Mouse (Mus musculus) neural tube, embryonic 13.5 days (tissue): Measurements from ENCODE around the gene Fbxl17. TPM values are rescaled to one million over a fixed set of nuclear protein-coding genes. Genes with fewer than 3 reads are reported as not detected.

Experiments
- ATAC-seq: fragments of 200-750 bp; cut with Nextera tagmentation; 2 replicates; pipeline ENCODE4 v1.8.0; 2017; ENCODE audit warnings: low read depth, mild to moderate bottlenecking, moderate TSS enrichment, moderate library complexity
- H3K27ac ChIP-seq: fragments of 300-500 bp; sonication (generic); replicated peaks from 2 replicates; pipeline ENCODE4 v1.5.1; 2015; ENCODE audit warnings: moderate library complexity, mild to moderate bottlenecking, inconsistent platforms
- H3K27me3 ChIP-seq: fragments of 300-500 bp; sonication (generic); 2 replicates; pipeline ENCODE4 v1.6.1; 2015; ENCODE audit warnings: mild to moderate bottlenecking, inconsistent platforms
- H3K36me3 ChIP-seq: fragments of 300-500 bp; sonication (generic); 2 replicates; pipeline ENCODE4 v1.6.1; 2015; ENCODE audit warnings: mild to moderate bottlenecking, inconsistent platforms
- H3K4me1 ChIP-seq: fragments of 300-500 bp; sonication (generic); replicated peaks from 2 replicates; pipeline ENCODE4 v1.6.1; 2015; ENCODE audit warnings: inconsistent platforms
- H3K4me2 ChIP-seq: fragments of 300-500 bp; sonication (generic); 2 replicates; pipeline ENCODE4 v1.6.1; 2015; ENCODE audit warnings: inconsistent platforms, mild to moderate bottlenecking, moderate library complexity
- H3K4me3 ChIP-seq: fragments of 300-500 bp; sonication (generic); 2 replicates; pipeline ENCODE4 v1.5.1; 2015; ENCODE audit warnings: mild to moderate bottlenecking, inconsistent platforms
- H3K9ac ChIP-seq: fragments of 300-500 bp; sonication (generic); 2 replicates; pipeline ENCODE4 v1.6.1; 2015; ENCODE audit warnings: moderate library complexity, mild to moderate bottlenecking, inconsistent platforms
- H3K9me3 ChIP-seq: fragments of 300-500 bp; sonication (generic); 2 replicates; pipeline ENCODE4 v1.6.1; 2016; ENCODE audit warnings: inconsistent platforms
- WGBS: fragments of 180-500 bp; shearing (Covaris S2); methylation state at CpG from one replicate; pipeline ENCODE4 v1.1.7; 2015; 5-methylcytosine and 5-hydroxymethylcytosine counted together
- polyA plus RNA-seq: library from polyadenylated mRNA; unstranded; fragments of >200 nt; fragmentation: Nextera tagmentation; extraction: Ambion mirVana; gene quantifications from 2 replicates; pipeline ENCODE4 v1.2.1, GENCODE M21; 2015

Gene Fbxl17
- polyA plus RNA-seq, 1 experiment from 2014 or later: 9.2 TPM

- Histone ChIP-seq H3K27ac (no peak overlapping the region), H3K27me3 (no peaks in the 10 kb centered on the region), H3K9ac (no peak overlapping the region), H3K4me3 (no peak overlapping the region), H3K4me1 (peaks cover 20% of the 10 kb centered on the region), H3K36me3 (no peaks in the 10 kb centered on the region), H3K4me2 (no peak overlapping the region), H3K9me3 (no peaks in the 10 kb centered on the region)
- 65% methylated on average over 3 of the region's 3 CpGs for WGBS
- ATAC-seq: no peak
Measured at GRCm38 (mm10) chr17:63167248-63167647, 332.6 kb downstream of the Fbxl17 start.

- 68% methylated on average over 3 of the region's 3 CpGs for WGBS
- no peak for ATAC-seq
- Histone ChIP-seq H3K9me3 (no peaks in the 10 kb centered on the region), H3K27me3 (no peaks in the 10 kb centered on the region), H3K9ac (no peak overlapping the region), H3K27ac (no peak overlapping the region), H3K4me1 (peaks cover 14% of the 10 kb centered on the region), H3K4me2 (no peak overlapping the region), H3K36me3 (no peaks in the 10 kb centered on the region), H3K4me3 (no peak overlapping the region)
Measured at GRCm38 (mm10) chr17:63166692-63167091, 333.1 kb downstream of the Fbxl17 start.

GRCm38 (mm10) chr17:63165847-63166246 is 334.0 kb downstream of the Fbxl17 start:
- Histone ChIP-seq H3K4me1 (peaks cover 10% of the 10 kb centered on the region; the same call in 1 of the 2 replicates), H3K27me3 (no peaks in the 10 kb centered on the region), H3K4me2 (no peak overlapping the region), H3K9ac (no peak overlapping the region), H3K27ac (no peak overlapping the region), H3K36me3 (no peaks in the 10 kb centered on the region), H3K4me3 (no peak overlapping the region), H3K9me3 (no peaks in the 10 kb centered on the region)
- ATAC-seq: no peak
- 57% methylated on average over 13 of the region's 13 CpGs for WGBS

- Histone ChIP-seq H3K4me1 (0 out of 2 replicates have a peak, but pooled peaks cover 10% of the 10 kb centered on the region), H3K27me3 (no peaks in the 10 kb centered on the region), H3K4me3 (no peak overlapping the region), H3K9ac (no peak overlapping the region), H3K4me2 (no peak overlapping the region), H3K9me3 (no peaks in the 10 kb centered on the region), H3K36me3 (no peaks in the 10 kb centered on the region), H3K27ac (no peak overlapping the region)
- WGBS: 75% methylated on average over 1 of the region's 1 CpGs
- no peak for ATAC-seq
Measured at GRCm38 (mm10) chr17:63164289-63164688, 335.5 kb downstream of the Fbxl17 start.

GRCm38 (mm10) chr17:63161953-63162352 is 337.9 kb downstream of the Fbxl17 start:
- Histone ChIP-seq H3K36me3 (no peaks in the 10 kb centered on the region), H3K4me2 (no peak overlapping the region), H3K4me3 (no peak overlapping the region), H3K9me3 (no peaks in the 10 kb centered on the region), H3K27me3 (no peaks in the 10 kb centered on the region), H3K27ac (0 out of 2 replicates have a peak overlapping the region, but pooled peaks have one; percentile 25), H3K9ac (no peak overlapping the region), H3K4me1 (peaks cover 16% of the 10 kb centered on the region)
- ATAC-seq: no peak
- 56% methylated on average over 5 of the region's 5 CpGs for WGBS

- 58% methylated on average over 7 of the region's 7 CpGs for WGBS
Measured at GRCm38 (mm10) chr17:63159196-63159595, 340.6 kb downstream of the Fbxl17 start.

GRCm38 (mm10) chr17:63158436-63158835 is 341.4 kb downstream of the Fbxl17 start:
- H3K4me3 ChIP-seq: no peak overlapping the region
- H3K27ac ChIP-seq: peak overlapping the region; percentile 80
- no peaks in the 10 kb centered on the region for H3K36me3 ChIP-seq
- no peak for ATAC-seq
- H3K9ac ChIP-seq: no peak overlapping the region
- no peak overlapping the region for H3K4me2 ChIP-seq
- H3K4me1 ChIP-seq: peaks cover 16% of the 10 kb centered on the region
- H3K27me3 ChIP-seq: no peaks in the 10 kb centered on the region
- no peaks in the 10 kb centered on the region for H3K9me3 ChIP-seq
- WGBS: 61% methylated on average over 3 of the region's 3 CpGs

More at GRCm38 (mm10) chr17:63159196-63159595, 340.6 kb downstream of the Fbxl17 start:
- H3K27ac ChIP-seq: no peak overlapping the region
- ATAC-seq: no peak
- H3K9me3 ChIP-seq: no peaks in the 10 kb centered on the region
- H3K36me3 ChIP-seq: no peaks in the 10 kb centered on the region
- H3K4me1 ChIP-seq: peaks cover 16% of the 10 kb centered on the region
- H3K4me2 ChIP-seq: no peak overlapping the region
- no peaks in the 10 kb centered on the region for H3K27me3 ChIP-seq
- no peak overlapping the region for H3K4me3 ChIP-seq
- no peak overlapping the region for H3K9ac ChIP-seq

- Histone ChIP-seq H3K4me2 (no peak overlapping the region), H3K27ac (peak overlapping the region; percentile 80)
Measured at GRCm38 (mm10) chr17:63157906-63158305, 341.9 kb downstream of the Fbxl17 start.

GRCm38 (mm10) chr17:63157019-63157418 is 342.8 kb downstream of the Fbxl17 start:
- WGBS: 84% methylated on average over 7 of the region's 7 CpGs

More at GRCm38 (mm10) chr17:63157906-63158305, 341.9 kb downstream of the Fbxl17 start:
- no peak overlapping the region for H3K4me3 ChIP-seq
- no peaks in the 10 kb centered on the region for H3K27me3 ChIP-seq
- no peak overlapping the region for H3K9ac ChIP-seq
- ATAC-seq: peak; percentile 53; the same call in 1 of the 2 replicates
- H3K36me3 ChIP-seq: no peaks in the 10 kb centered on the region
- no peaks in the 10 kb centered on the region for H3K9me3 ChIP-seq
- H3K4me1 ChIP-seq: peaks cover 16% of the 10 kb centered on the region
- 9% methylated on average over 6 of the region's 6 CpGs for WGBS

GRCm38 (mm10) chr17:63146514-63146913 is 353.3 kb downstream of the Fbxl17 start:
- Histone ChIP-seq H3K4me2 (no peak overlapping the region), H3K4me1 (peaks cover 40% of the 10 kb centered on the region)

More at GRCm38 (mm10) chr17:63157019-63157418, 342.8 kb downstream of the Fbxl17 start:
- Histone ChIP-seq H3K9ac (no peak overlapping the region), H3K36me3 (no peaks in the 10 kb centered on the region), H3K4me2 (no peak overlapping the region), H3K27ac (0 out of 2 replicates have a peak overlapping the region, but pooled peaks have one; percentile 18), H3K4me3 (no peak overlapping the region), H3K4me1 (peaks cover 16% of the 10 kb centered on the region), H3K9me3 (no peaks in the 10 kb centered on the region), H3K27me3 (no peaks in the 10 kb centered on the region)
- ATAC-seq: no peak

GRCm38 (mm10) chr17:63145751-63146491 is 353.9 kb downstream of the Fbxl17 start:
- H3K9me3 ChIP-seq: no peaks in the 10 kb centered on the region
- H3K4me1 ChIP-seq: peaks cover 40% of the 10 kb centered on the region
- H3K9ac ChIP-seq: peak overlapping the region; percentile 32
- peak overlapping the region; percentile 85 for H3K27ac ChIP-seq
- H3K4me3 ChIP-seq: no peak overlapping the region
- H3K27me3 ChIP-seq: no peaks in the 10 kb centered on the region
- WGBS: 23% methylated on average over 12 of the region's 12 CpGs
- H3K36me3 ChIP-seq: no peaks in the 10 kb centered on the region
- peak; percentile 48 for ATAC-seq
- peak overlapping the region; percentile 4; the same call in 1 of the 2 replicates for H3K4me2 ChIP-seq

More at GRCm38 (mm10) chr17:63146514-63146913, 353.3 kb downstream of the Fbxl17 start:
- no peaks in the 10 kb centered on the region for H3K36me3 ChIP-seq
- peak overlapping the region; percentile 85 for H3K27ac ChIP-seq
- 13% methylated on average over 2 of the region's 2 CpGs for WGBS
- no peaks in the 10 kb centered on the region for H3K27me3 ChIP-seq
- ATAC-seq: peak; percentile 56
- H3K9ac ChIP-seq: no peak overlapping the region
- no peak overlapping the region for H3K4me3 ChIP-seq
- no peaks in the 10 kb centered on the region for H3K9me3 ChIP-seq

- Histone ChIP-seq H3K9me3 (no peaks in the 10 kb centered on the region), H3K4me1 (peaks cover 40% of the 10 kb centered on the region), H3K4me2 (peak overlapping the region; percentile 4; the same call in 1 of the 2 replicates), H3K27ac (peak overlapping the region; percentile 85), H3K27me3 (no peaks in the 10 kb centered on the region), H3K4me3 (no peak overlapping the region), H3K9ac (peak overlapping the region; percentile 32; the same call in 1 of the 2 replicates), H3K36me3 (no peaks in the 10 kb centered on the region)
- 12% methylated on average over 5 of the region's 5 CpGs for WGBS
- peak; percentile 87 for ATAC-seq
Measured at GRCm38 (mm10) chr17:63145311-63145741, 354.5 kb downstream of the Fbxl17 start.
